ENCODE assay signal across 10 mouse cellular contexts in the genomic region with DNA sequence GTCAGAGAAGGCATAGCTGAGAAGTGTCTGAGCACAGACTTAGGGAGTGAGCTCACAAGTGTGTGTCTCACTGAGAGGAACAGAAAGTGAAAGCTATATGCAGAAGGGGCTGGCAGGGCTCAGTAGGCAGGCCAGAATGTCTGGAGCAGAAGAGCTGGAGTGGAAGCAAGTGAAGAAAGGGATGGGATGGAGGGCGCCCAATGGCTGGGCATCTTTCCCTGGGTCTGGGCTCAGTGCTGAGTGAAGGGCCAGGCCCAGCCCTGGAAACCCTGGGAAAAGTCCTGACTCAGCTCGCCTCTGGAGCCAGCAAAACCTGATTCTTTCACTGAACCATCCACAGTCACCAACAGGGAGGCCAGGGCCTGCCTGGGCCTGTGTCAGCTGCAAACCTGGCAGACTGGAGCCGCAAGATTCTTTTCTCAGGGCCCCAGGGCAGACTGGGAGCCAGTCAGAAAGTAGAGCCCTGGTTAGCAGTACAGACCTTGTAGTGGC. TPM values are rescaled to one million over a fixed set of nuclear protein-coding genes. Genes with fewer than 3 reads are reported as not detected.
DNase-seq lines count a peak whose midpoint lies in the region; ATAC-seq lines count a peak whose summit lies in the region.
"Had no signal": no experiment of that assay in that cellular context is flagged by ENCODE, and none has a peak within 500 bp of the region (broad histone marks: within the 10 kb centered on the region; RNA-seq: fewer than 3 reads in every experiment).

No protein-coding gene starts in this region.

- H3K4me3 ChIP-seq in midbrain, embryonic 10.5 days = no peak overlapping the region
- no peak overlapping the region for H3K4me3 ChIP-seq in midbrain, embryonic 14.5 days (replicated peaks; ENCODE audit: low read depth, low read length)
- no peak overlapping the region for H3K4me3 ChIP-seq in limb, embryonic 15.5 days
- H3K4me3 ChIP-seq: myocyte had no signal

- peaks cover 13% of the 10 kb centered on the region for H3K4me1 ChIP-seq in midbrain, embryonic 10.5 days
- H3K4me1 ChIP-seq in midbrain, embryonic 14.5 days (ENCODE audit: control insufficient read depth, insufficient read depth, low read length) = no peaks in the 10 kb centered on the region
- H3K4me1 ChIP-seq in limb, embryonic 15.5 days = peaks cover 9% of the 10 kb centered on the region

- 0 out of 2 replicates have a peak overlapping the region, but pooled peaks have one; percentile 24 for H3K27ac ChIP-seq in midbrain, embryonic 10.5 days (replicated peaks)
- no peak overlapping the region for H3K27ac ChIP-seq in midbrain, embryonic 14.5 days (replicated peaks; ENCODE audit: low read depth, low read length)
- peak overlapping the region; percentile 68 for H3K27ac ChIP-seq in limb, embryonic 15.5 days

- no peak overlapping the region for H3K9ac ChIP-seq in midbrain, embryonic 14.5 days (replicated peaks; ENCODE audit: low read length)
- H3K9ac ChIP-seq in limb, embryonic 15.5 days = no peak overlapping the region

- no peak for DNase-seq in midbrain, embryonic 10.5 days (ENCODE audit: low spot score)
- DNase-seq in midbrain, embryonic 14.5 days = no peak
- peak; percentile 75 for DNase-seq in gonadal fat pad, adult 2 months (ENCODE audit: low read depth)
- DNase-seq in urinary bladder, postnatal 25 days (ENCODE audit: low spot score) = peak; percentile 71
- no peak for DNase-seq in cerebellum, adult 11 months
- DNase-seq in left cerebral cortex, postnatal 10 days (ENCODE audit: extremely low spot score in 1 of 2, low spot score in 2 of 2) = no peak

- no peaks in the 10 kb centered on the region for H3K9me3 ChIP-seq in midbrain, embryonic 10.5 days (replicated peaks)
- H3K9me3 ChIP-seq in midbrain, embryonic 14.5 days (ENCODE audit: control insufficient read depth, low read length) = no peaks in the 10 kb centered on the region
- no peaks in the 10 kb centered on the region for H3K9me3 ChIP-seq in limb, embryonic 15.5 days

- 88% methylated on average over 3 of the region's 3 CpGs for WGBS in midbrain, embryonic 10.5 days
- WGBS in midbrain, embryonic 14.5 days = 84% methylated on average over 3 of the region's 3 CpGs
- 64% methylated on average over 3 of the region's 3 CpGs for WGBS in limb, embryonic 15.5 days

- intact Hi-C loops in left cerebral cortex, postnatal 10 days (cut with DNase I) = loop anchor here (5.0 kb wide), 1 partner anchor 84 kb away; no protein-coding TSS in a partner anchor

- H3K27me3 ChIP-seq in midbrain, embryonic 10.5 days (ENCODE audit: low read depth, poor library complexity, severe bottlenecking) = peaks cover 19% of the 10 kb centered on the region
- no peaks in the 10 kb centered on the region for H3K27me3 ChIP-seq in midbrain, embryonic 14.5 days (ENCODE audit: control insufficient read depth, insufficient read depth, low read length)
- no peaks in the 10 kb centered on the region for H3K27me3 ChIP-seq in limb, embryonic 15.5 days

- H3K4me2 ChIP-seq in midbrain, embryonic 14.5 days (ENCODE audit: low read length) = no peak overlapping the region
- no peak overlapping the region for H3K4me2 ChIP-seq in limb, embryonic 15.5 days
- H3K4me2 ChIP-seq: heart, embryonic 11.5 days had no signal

- no peaks in the 10 kb centered on the region for H3K36me3 ChIP-seq in midbrain, embryonic 10.5 days
- no peaks in the 10 kb centered on the region for H3K36me3 ChIP-seq in midbrain, embryonic 14.5 days (ENCODE audit: control insufficient read depth, insufficient read depth, low read length)
- H3K36me3 ChIP-seq in limb, embryonic 15.5 days = no peaks in the 10 kb centered on the region

- no peak for ATAC-seq in midbrain, embryonic 14.5 days (ENCODE audit: low FRiP score, low TSS enrichment)
- peak; percentile 68; the same call in 1 of the 2 replicates for ATAC-seq in limb, embryonic 15.5 days (ENCODE audit: insufficient number of reproducible peaks, low FRiP score, low TSS enrichment, low read depth)
- ATAC-seq in cerebellum, adult (ENCODE audit: insufficient number of reproducible peaks, low FRiP score, low TSS enrichment) = no peak

RNA-seq across cellular contexts. Expression of a gene that starts 9.5 kb away (rescaled TPM):
- polyA plus RNA-seq in midbrain, embryonic 10.5 days (2016; fragmentation: Nextera tagmentation; extraction: Ambion mirVana) = 5.7 and 7.1 TPM in 2 replicates
- 6.4 and 8.2 TPM in 2 replicates for polyA plus RNA-seq in midbrain, embryonic 14.5 days (2014; fragmentation: Nextera tagmentation; extraction: Ambion mirVana)
- 51.3 and 132 TPM in 2 replicates for polyA plus RNA-seq in gonadal fat pad, adult 2 months (2012; rRNA removed)
- 12.4 and 13.3 TPM in 2 replicates for polyA plus RNA-seq in limb, embryonic 15.5 days (2015; fragmentation: Nextera tagmentation; extraction: Ambion mirVana)
- total RNA-seq in left cerebral cortex, postnatal 10 days (2021) = 100 to 1,000 TPM; 115 to 119 TPM

RNA-seq across cellular contexts. Expression of a gene that starts 39.4 kb away (rescaled TPM):
- polyA plus RNA-seq in midbrain, embryonic 10.5 days (2016; fragmentation: Nextera tagmentation; extraction: Ambion mirVana) = 8.2 and 8.7 TPM in 2 replicates
- 0.26 and 1.9 TPM in 2 replicates for polyA plus RNA-seq in midbrain, embryonic 14.5 days (2014; fragmentation: Nextera tagmentation; extraction: Ambion mirVana)
- 48.3 and 80.3 TPM in 2 replicates for polyA plus RNA-seq in gonadal fat pad, adult 2 months (2012; rRNA removed)
- polyA plus RNA-seq in limb, embryonic 15.5 days (2015; fragmentation: Nextera tagmentation; extraction: Ambion mirVana) = 67.3 and 77.8 TPM in 2 replicates
- 1 to 10 TPM; 2.6 to 3.1 TPM for total RNA-seq in left cerebral cortex, postnatal 10 days (2021)

RNA-seq across cellular contexts. Expression of a gene that starts 53.0 kb away (rescaled TPM):
- polyA plus RNA-seq in midbrain, embryonic 10.5 days (2016; fragmentation: Nextera tagmentation; extraction: Ambion mirVana) = 2.4 and 3.6 TPM in 2 replicates
- polyA plus RNA-seq in midbrain, embryonic 14.5 days (2014; fragmentation: Nextera tagmentation; extraction: Ambion mirVana) = 0.22 and 0.23 TPM in 2 replicates
- polyA plus RNA-seq in gonadal fat pad, adult 2 months (2012; rRNA removed) = 30.5 and 47.7 TPM in 2 replicates
- 29.3 and 33.3 TPM in 2 replicates for polyA plus RNA-seq in limb, embryonic 15.5 days (2015; fragmentation: Nextera tagmentation; extraction: Ambion mirVana)
- total RNA-seq in left cerebral cortex, postnatal 10 days (2021) = under 1 TPM; 0.34 to 0.47 TPM

Comparison
In these comparisons a context has a peak if more than half of its experiments do, and no peak if none do; other contexts are left out.
1. DNase-seq: peak in gonadal fat pad, adult 2 months (single experiment) and urinary bladder, postnatal 25 days (single experiment); none in midbrain, embryonic 10.5 days (single experiment), midbrain, embryonic 14.5 days (single experiment), cerebellum, adult 11 months (single experiment) and left cerebral cortex, postnatal 10 days (0 of 2).